Mouse (Mus musculus): ENCODE measurements around the gene Mospd3. TPM values are rescaled to one million over a fixed set of nuclear protein-coding genes. Genes with fewer than 3 reads are reported as not detected.
A peak's percentile ranks its signal among the peaks of the same experiment; 100 is the strongest.

The Mospd3 gene
- 38.7 and 40.0 TPM in 2 replicates for polyA plus RNA-seq (2016; fragmentation: Nextera tagmentation; extraction: Ambion mirVana)

- peak; percentile 96 for ATAC-seq (ENCODE audit: low FRiP score)
- H3K4me3 ChIP-seq = peak within 1 kb of the TSS; percentile 70
- no peaks in the 10 kb centered on the region for H3K9me3 ChIP-seq (replicated peaks)
- peak within 1 kb of the TSS; percentile 94 for H3K4me2 ChIP-seq (replicated peaks)
- H3K27me3 ChIP-seq = no peaks in the 10 kb centered on the region
- H3K36me3 ChIP-seq = peaks cover 8% of the 10 kb centered on the region; the same call in 1 of the 2 replicates
- H3K4me1 ChIP-seq = peaks cover 29% of the 10 kb centered on the region
- H3K9ac ChIP-seq = peak within 1 kb of the TSS; percentile 87
- WGBS = under 1% methylated on average over 41 of the region's 41 CpGs
- H3K27ac ChIP-seq = peak within 1 kb of the TSS; percentile 83
Observed at GRCm38 (mm10) chr5:137600619-137601364, at the start of gene Mospd3. Gene Mospd3, minus strand, starts transcription at chr5:137601058.

GRCm38 (mm10) chr5:137649669-137650571 is 49.1 kb upstream of the Mospd3 start:
- peaks cover 24% of the 10 kb centered on the region for H3K36me3 ChIP-seq
- 0 out of 2 replicates have a peak overlapping the region, but pooled peaks have one; percentile 17 for H3K27ac ChIP-seq
- no peak overlapping the region for H3K4me3 ChIP-seq
- no peak overlapping the region for H3K9ac ChIP-seq
- H3K27me3 ChIP-seq = peaks cover 30% of the 10 kb centered on the region
- H3K4me1 ChIP-seq = peaks cover 25% of the 10 kb centered on the region
- ATAC-seq (ENCODE audit: low FRiP score) = no peak
- H3K9me3 ChIP-seq (replicated peaks) = no peaks in the 10 kb centered on the region
- WGBS = 15% methylated on average over 18 of the region's 18 CpGs
- peak overlapping the region; percentile 21; the same call in 1 of the 2 replicates for H3K4me2 ChIP-seq (replicated peaks)

- WGBS = 43% methylated on average over 4 of the region's 4 CpGs
- Histone ChIP-seq H3K27ac (0 out of 2 replicates have a peak overlapping the region, but pooled peaks have one; percentile 17), H3K36me3 (peaks cover 19% of the 10 kb centered on the region), H3K4me1 (peaks cover 26% of the 10 kb centered on the region), H3K9me3 (replicated peaks) (no peaks in the 10 kb centered on the region), H3K4me2 (replicated peaks) (no peak overlapping the region), H3K4me3 (no peak overlapping the region), H3K27me3 (peaks cover 36% of the 10 kb centered on the region), H3K9ac (no peak overlapping the region)
- no peak for ATAC-seq (ENCODE audit: low FRiP score)
Observed at GRCm38 (mm10) chr5:137649251-137649650, 48.4 kb upstream of the Mospd3 start.

- Histone ChIP-seq H3K4me3 (no peak overlapping the region), H3K36me3 (0 out of 2 replicates have a peak, but pooled peaks cover 9% of the 10 kb centered on the region), H3K9me3 (replicated peaks) (no peaks in the 10 kb centered on the region), H3K4me2 (replicated peaks) (no peak overlapping the region), H3K4me1 (peaks cover 26% of the 10 kb centered on the region), H3K27me3 (peaks cover 47% of the 10 kb centered on the region), H3K27ac (no peak overlapping the region), H3K9ac (no peak overlapping the region)
- WGBS = 77% methylated on average over 9 of the region's 9 CpGs
- no peak for ATAC-seq (ENCODE audit: low FRiP score)
Observed at GRCm38 (mm10) chr5:137647827-137648601, 47.2 kb upstream of the Mospd3 start.

GRCm38 (mm10) chr5:137645652-137646091 is 44.8 kb upstream of the Mospd3 start, which contains the start of gene Irs3:
Gene Irs3, minus strand, starts transcription at chr5:137645714.
- Histone ChIP-seq H3K9ac (no peak within 1 kb of the TSS), H3K4me1 (peaks cover 26% of the 10 kb centered on the region), H3K4me3 (peak within 1 kb of the TSS; percentile 28), H3K4me2 (replicated peaks) (peak within 1 kb of the TSS; percentile 48), H3K27me3 (peaks cover 47% of the 10 kb centered on the region), H3K36me3 (peaks cover 19% of the 10 kb centered on the region), H3K27ac (no peak within 1 kb of the TSS), H3K9me3 (replicated peaks) (no peaks in the 10 kb centered on the region)
- no peak for ATAC-seq (ENCODE audit: low FRiP score)
- WGBS = 11% methylated on average over 11 of the region's 11 CpGs

- ATAC-seq (ENCODE audit: low FRiP score) = no peak
- Histone ChIP-seq H3K9me3 (replicated peaks) (no peaks in the 10 kb centered on the region), H3K9ac (no peak overlapping the region)
Observed at GRCm38 (mm10) chr5:137645091-137645651, 44.3 kb upstream of the Mospd3 start.

GRCm38 (mm10) chr5:137644484-137644883 is 43.6 kb upstream of the Mospd3 start:
- Histone ChIP-seq H3K9me3 (replicated peaks) (no peaks in the 10 kb centered on the region), H3K4me3 (no peak overlapping the region), H3K4me1 (peaks cover 18% of the 10 kb centered on the region), H3K27me3 (peaks cover 47% of the 10 kb centered on the region), H3K4me2 (replicated peaks) (no peak overlapping the region), H3K27ac (no peak overlapping the region), H3K9ac (no peak overlapping the region), H3K36me3 (peaks cover 31% of the 10 kb centered on the region)
- 32% methylated on average over 19 of the region's 19 CpGs for WGBS
- no peak for ATAC-seq (ENCODE audit: low FRiP score)

More at GRCm38 (mm10) chr5:137645091-137645651, 44.3 kb upstream of the Mospd3 start:
- peak overlapping the region; percentile 48 for H3K4me2 ChIP-seq (replicated peaks)
- peaks cover 25% of the 10 kb centered on the region for H3K4me1 ChIP-seq
- H3K27me3 ChIP-seq = peaks cover 47% of the 10 kb centered on the region
- peaks cover 24% of the 10 kb centered on the region for H3K36me3 ChIP-seq
- 3% methylated on average over 44 of the region's 44 CpGs for WGBS
- no peak overlapping the region for H3K27ac ChIP-seq
- peak overlapping the region; percentile 28 for H3K4me3 ChIP-seq

- no peak overlapping the region for H3K4me3 ChIP-seq
- H3K4me2 ChIP-seq (replicated peaks) = no peak overlapping the region
- no peak overlapping the region for H3K27ac ChIP-seq
- H3K36me3 ChIP-seq = peaks cover 47% of the 10 kb centered on the region
- peaks cover 47% of the 10 kb centered on the region for H3K27me3 ChIP-seq
- peaks cover 11% of the 10 kb centered on the region for H3K4me1 ChIP-seq
- H3K9ac ChIP-seq = no peak overlapping the region
- H3K9me3 ChIP-seq (replicated peaks) = no peaks in the 10 kb centered on the region
- ATAC-seq (ENCODE audit: low FRiP score) = no peak
- WGBS = 54% methylated on average over 4 of the region's 4 CpGs
Observed at GRCm38 (mm10) chr5:137642886-137643285, 42.0 kb upstream of the Mospd3 start.

- WGBS = 85% methylated on average over 19 of the region's 19 CpGs
- H3K4me1 ChIP-seq = peaks cover 10% of the 10 kb centered on the region
- no peaks in the 10 kb centered on the region for H3K9me3 ChIP-seq (replicated peaks)
- H3K36me3 ChIP-seq = peaks cover 65% of the 10 kb centered on the region
- no peak within 1 kb of the TSS for H3K27ac ChIP-seq
- no peak for ATAC-seq (ENCODE audit: low FRiP score)
- H3K4me3 ChIP-seq = no peak within 1 kb of the TSS; the same call in 1 of the 2 replicates
- no peak within 1 kb of the TSS for H3K4me2 ChIP-seq (replicated peaks)
- peaks cover 29% of the 10 kb centered on the region for H3K27me3 ChIP-seq
- H3K9ac ChIP-seq = no peak within 1 kb of the TSS
Observed at GRCm38 (mm10) chr5:137641054-137641453, 40.2 kb upstream of the Mospd3 start, which contains the start of gene Sap25. Gene Sap25, plus strand, starts transcription at chr5:137641334.

- no peaks in the 10 kb centered on the region for H3K9me3 ChIP-seq (replicated peaks)
- no peak overlapping the region for H3K4me3 ChIP-seq
- peaks cover 13% of the 10 kb centered on the region for H3K27me3 ChIP-seq
- H3K4me2 ChIP-seq (replicated peaks) = no peak overlapping the region
- peaks cover 76% of the 10 kb centered on the region for H3K36me3 ChIP-seq
- WGBS = 80% methylated on average over 7 of the region's 7 CpGs
- no peak for ATAC-seq (ENCODE audit: low FRiP score)
- no peak overlapping the region for H3K9ac ChIP-seq
- H3K4me1 ChIP-seq = no peaks in the 10 kb centered on the region
- H3K27ac ChIP-seq = no peak overlapping the region
Observed at GRCm38 (mm10) chr5:137639472-137639871, 38.6 kb upstream of the Mospd3 start.

GRCm38 (mm10) chr5:137633397-137634084 is 32.7 kb upstream of the Mospd3 start:
- H3K4me2 ChIP-seq (replicated peaks) = no peak overlapping the region
- H3K4me3 ChIP-seq = no peak overlapping the region
- peaks cover 46% of the 10 kb centered on the region for H3K36me3 ChIP-seq
- H3K9me3 ChIP-seq (replicated peaks) = no peaks in the 10 kb centered on the region
- H3K27ac ChIP-seq = no peak overlapping the region
- WGBS = 79% methylated on average over 12 of the region's 12 CpGs
- H3K9ac ChIP-seq = 0 out of 2 replicates have a peak overlapping the region, but pooled peaks have one; percentile 18
- no peak for ATAC-seq (ENCODE audit: low FRiP score)
- H3K4me1 ChIP-seq = peaks cover 38% of the 10 kb centered on the region
- H3K27me3 ChIP-seq = no peaks in the 10 kb centered on the region
